Mouse (Mus musculus): ENCODE results near the gene Pigl.

DNA sequence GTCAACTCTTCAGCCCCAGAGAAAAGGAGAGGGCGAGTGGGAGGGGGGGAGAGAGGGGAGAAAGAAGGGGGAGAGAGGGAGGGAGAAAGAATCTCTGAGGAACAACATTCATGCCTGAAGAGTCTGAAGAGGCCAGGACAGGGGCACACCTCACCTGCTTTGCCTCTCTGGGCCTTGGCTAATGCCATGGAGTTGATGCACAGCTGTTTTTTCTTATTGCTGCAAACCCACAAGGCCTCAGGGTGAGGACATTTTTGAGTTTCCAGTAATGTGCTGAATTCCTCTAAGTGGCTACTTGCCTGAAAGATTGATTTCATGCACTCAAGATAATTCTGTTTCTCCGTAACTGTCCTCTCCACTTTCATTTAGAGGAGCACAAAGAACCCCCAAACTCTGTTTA is 99.9 kb downstream of the Pigl start:
- no peak for TF ChIP-seq CTCF (conservative IDR thresholded peaks at IDR 0.05; ENCODE audit: insufficient read depth, insufficient read length, low read depth, low read length)
- no peak for TF ChIP-seq POLR2A (IDR thresholded peaks at IDR 0.05; ENCODE audit: low read depth, low read length)
